Mouse (Mus musculus): ENCODE data around the gene Syn3.

GRCm38 (mm10) chr10:86018813-86019212, 479.9 kb downstream of the Syn3 start:
- TF ChIP-seq CTCF (IDR thresholded peaks at IDR 0.05; ENCODE audit: low read depth, low read length) = no peak
- TF ChIP-seq POLR2A (IDR thresholded peaks at IDR 0.05; ENCODE audit: insufficient read depth, low read length) = no peak
- TF ChIP-seq EP300 (IDR thresholded peaks at IDR 0.05; ENCODE audit: insufficient read depth, low read depth, low read length) = peak; percentile 84

Data from ES-Bruce4 (cell line).